Mouse (Mus musculus) lung, adult 2 months (tissue): ENCODE data around the gene H2afx. TPM values are rescaled to one million over a fixed set of nuclear protein-coding genes. Genes with fewer than 3 reads are reported as not detected.
A peak's percentile ranks its signal among the peaks of the same experiment; 100 is the strongest.
"Not testable (repeated sequence)": the region's sequence is repeated elsewhere in the genome, so short reads cannot be mapped to it uniquely, and the experiment has no call there.

Experiments
- DNase-seq: peaks from one replicate; pipeline ENCODE4 v3.0.0; 2022
- H3K4me1 ChIP-seq: fragments of 200-500 bp; 2 replicates; pipeline ENCODE4 v1.6.1; 2011; ENCODE audit warnings: low read length; ENCODE audit not compliant: control insufficient read depth, insufficient read depth
- H3K4me3 ChIP-seq: fragments of 200-500 bp; replicated peaks from 2 replicates; pipeline ENCODE3; 2011; ENCODE audit warnings: low read depth, mild to moderate bottlenecking, control low read depth, low read length; ENCODE audit errors: extremely low read depth
- CTCF ChIP-seq: fragments of 200-500 bp; IDR thresholded peaks from 2 replicates; pipeline ENCODE4 v1.5.1; 2011; ENCODE audit warnings: mild to moderate bottlenecking, low read length, control low read depth; ENCODE audit not compliant: insufficient read depth
- POLR2A ChIP-seq: fragments of 200-500 bp; IDR thresholded peaks from 2 replicates; pipeline ENCODE4 v1.6.1; 2011; ENCODE audit warnings: low read depth, mild to moderate bottlenecking, control low read depth, low read length, borderline replicate concordance; ENCODE audit errors: extremely low read depth
- WGBS: fragments of 180-500 bp; shearing (Covaris S2); methylation state at CpG from one replicate; pipeline ENCODE4 v1.1.7; 2018; 5-methylcytosine and 5-hydroxymethylcytosine counted together
- polyA plus RNA-seq: library from polyadenylated mRNA; depleted of rRNA; stranded (reverse); fragments of >200 nt; gene quantifications from 2 replicates; pipeline ENCODE4 v1.2.3, GENCODE M21; 2012; rRNA removed

The H2afx gene
- polyA plus RNA-seq, result 41.3 and 50.1 TPM in 2 replicates

GRCm38 (mm10) chr9:44334396-44335330 lies at the start of gene H2afx:
TSS of gene H2afx (plus strand) at chr9:44334694.
- H3K4me3 ChIP-seq, result peak within 1 kb of the TSS; percentile 87
- WGBS, result under 1% methylated on average over 91 of the region's 91 CpGs
- peak; percentile 100 for TF ChIP-seq POLR2A
- no peak for TF ChIP-seq CTCF
- peak; percentile 98 for DNase-seq
- no peaks in the 10 kb centered on the region; the same call in 1 of the 2 replicates for H3K4me1 ChIP-seq

- 28% methylated on average over 6 of the region's 6 CpGs for WGBS
- DNase-seq, result no peak
- TF ChIP-seq POLR2A, result no peak
- no peak for TF ChIP-seq CTCF
- Histone ChIP-seq H3K4me3 (no peak overlapping the region), H3K4me1 (peaks cover 4% of the 10 kb centered on the region; the same call in 1 of the 2 replicates)
Observed at GRCm38 (mm10) chr9:44286256-44286850, 48.1 kb upstream of the H2afx start.

- DNase-seq, result no peak
- H3K4me1 ChIP-seq, result peaks cover 4% of the 10 kb centered on the region; the same call in 1 of the 2 replicates
- H3K4me3 ChIP-seq, result no peak overlapping the region
- no peak for TF ChIP-seq CTCF
- no peak for TF ChIP-seq POLR2A
- 23% methylated on average over 11 of the region's 11 CpGs for WGBS
Observed at GRCm38 (mm10) chr9:44287003-44287400, 47.5 kb upstream of the H2afx start.

- DNase-seq, result no peak
- Histone ChIP-seq H3K4me3 (peak overlapping the region; percentile 47), H3K4me1 (peaks cover 4% of the 10 kb centered on the region; the same call in 1 of the 2 replicates)
- no peak for TF ChIP-seq POLR2A
- TF ChIP-seq CTCF, result no peak
- 3% methylated on average over 47 of the region's 47 CpGs for WGBS
Observed at GRCm38 (mm10) chr9:44287401-44288075, 47.0 kb upstream of the H2afx start.

GRCm38 (mm10) chr9:44288076-44288958 lies 46.2 kb upstream of the H2afx start, which contains the start of gene Abcg4:
TSS of gene Abcg4 (minus strand) at chr9:44288615.
- Histone ChIP-seq H3K4me3 (peak within 1 kb of the TSS; percentile 47), H3K4me1 (peaks cover 4% of the 10 kb centered on the region; the same call in 1 of the 2 replicates)
- no peak for DNase-seq
- no peak for TF ChIP-seq CTCF
- TF ChIP-seq POLR2A, result no peak
- WGBS, result 2% methylated on average over 38 of the region's 38 CpGs

GRCm38 (mm10) chr9:44288959-44289291 lies 45.6 kb upstream of the H2afx start:
- DNase-seq, result no peak
- H3K4me1 ChIP-seq, result peaks cover 4% of the 10 kb centered on the region; the same call in 1 of the 2 replicates
- H3K4me3 ChIP-seq, result no peak overlapping the region
- 25% methylated on average over 11 of the region's 11 CpGs for WGBS
- TF ChIP-seq POLR2A (no peak), CTCF (no peak)

- peak; percentile 46 for DNase-seq
- Histone ChIP-seq H3K4me1 (peaks cover under 1% of the 10 kb centered on the region; the same call in 1 of the 2 replicates), H3K4me3 (no peak overlapping the region)
- no peak for TF ChIP-seq POLR2A
- peak; percentile 63 for TF ChIP-seq CTCF
- WGBS, result 68% methylated on average over 3 of the region's 3 CpGs
Observed at GRCm38 (mm10) chr9:44292490-44292889, 42.0 kb upstream of the H2afx start.

- H3K4me1 ChIP-seq, DNase-seq, H3K4me3 ChIP-seq: not testable (repeated sequence)
- 95% methylated on average over 3 of the region's 3 CpGs for WGBS
Observed at GRCm38 (mm10) chr9:44300001-44300400, 34.5 kb upstream of the H2afx start.

GRCm38 (mm10) chr9:44305466-44306079 lies 28.9 kb upstream of the H2afx start, which contains the start of gene Hinfp:
TSS of gene Hinfp (minus strand) at chr9:44305671.
- WGBS, result under 1% methylated on average over 54 of the region's 54 CpGs
- DNase-seq, result peak; percentile 97
- no peaks in the 10 kb centered on the region; the same call in 1 of the 2 replicates for H3K4me1 ChIP-seq

More at GRCm38 (mm10) chr9:44305466-44306079, 28.9 kb upstream of the H2afx start, which contains the start of gene Hinfp:
- TF ChIP-seq POLR2A (peak; percentile 88; the same call in 1 of the 2 replicates), CTCF (no peak)
- H3K4me3 ChIP-seq, result peak within 1 kb of the TSS; percentile 90
